Mouse (Mus musculus) testis, adult 2 months (tissue): ENCODE measurements around the gene Stk33.

Experiments
- CTCF ChIP-seq: fragments of 200-500 bp; IDR thresholded peaks from 2 replicates; pipeline ENCODE4 v1.5.1; 2012; ENCODE audit warnings: low read depth, mild to moderate bottlenecking, inconsistent platforms, low read length, moderate library complexity; ENCODE audit not compliant: control insufficient read depth, insufficient read depth, insufficient replicate concordance
- POLR2A ChIP-seq: fragments of 200-500 bp; IDR thresholded peaks from 2 replicates; pipeline ENCODE4 v1.6.1; 2012; ENCODE audit warnings: low read depth, mild to moderate bottlenecking, inconsistent platforms, low read length, moderate library complexity; ENCODE audit not compliant: control insufficient read depth

DNA sequence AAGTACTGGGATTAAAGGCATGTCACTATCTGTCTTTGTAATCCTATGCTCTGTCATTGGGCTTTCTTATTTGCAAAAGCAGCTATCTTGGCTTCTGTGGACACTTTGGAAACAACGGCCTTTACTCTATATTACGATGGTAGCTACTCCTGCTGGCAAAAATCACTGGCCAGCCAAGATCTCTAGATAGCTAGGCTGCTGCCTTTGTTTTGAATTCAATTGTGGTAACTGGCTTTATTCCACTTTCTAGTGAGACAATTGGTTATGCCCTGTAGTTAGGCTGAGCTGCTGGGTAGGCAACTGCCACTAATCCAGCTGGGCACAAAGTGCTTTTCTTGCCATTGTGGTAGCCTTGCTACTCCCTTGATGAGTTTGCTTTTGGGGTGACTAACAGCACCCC lies 129.4 kb downstream of the Stk33 start:
- TF ChIP-seq CTCF: no peak
- TF ChIP-seq POLR2A: no peak
